ENCODE assay signal across 11 mouse cellular contexts in the genomic region with DNA sequence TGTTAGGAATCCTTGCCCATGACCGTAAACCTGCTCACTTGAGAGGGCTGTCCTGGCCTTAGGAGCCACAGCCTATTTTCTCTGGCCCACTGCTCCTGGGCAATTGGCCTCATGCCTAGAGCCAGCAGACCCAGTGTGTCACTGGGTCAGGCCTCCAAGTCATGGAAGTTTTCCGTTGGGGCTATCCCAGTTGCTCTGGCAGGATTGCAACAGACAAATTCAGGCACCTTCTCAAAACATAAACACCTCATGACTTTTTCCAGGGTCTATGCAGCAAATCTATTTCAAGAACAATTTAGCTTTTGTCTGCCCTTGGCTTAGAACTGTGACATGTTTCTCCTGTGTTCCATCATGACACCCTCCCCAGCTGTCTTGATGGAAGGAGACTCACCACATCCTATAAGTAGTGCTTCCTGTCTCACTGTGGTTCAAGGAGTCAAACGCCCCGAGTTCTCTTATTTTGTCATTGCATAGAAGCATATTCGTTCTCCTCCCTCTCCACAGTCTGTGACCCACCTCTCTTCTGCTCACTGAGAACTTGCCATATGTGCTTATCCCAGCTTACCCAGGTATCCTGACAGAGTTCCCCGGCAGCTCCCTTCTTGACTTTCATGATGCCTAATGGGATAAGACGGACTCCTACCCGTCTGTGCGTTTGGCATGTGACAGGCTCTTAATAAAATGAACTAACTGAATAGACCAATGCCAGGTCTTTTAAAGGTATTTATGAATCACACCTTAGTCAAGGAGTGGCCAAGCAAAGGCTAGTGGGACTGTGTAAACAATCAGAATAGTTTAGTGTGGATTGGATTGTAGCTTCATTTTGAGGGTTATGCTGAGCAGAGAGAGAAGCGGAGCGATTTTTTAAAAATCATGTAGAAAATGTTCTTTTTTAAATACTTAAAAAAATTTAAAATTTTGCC.
DNase-seq lines count a peak whose midpoint lies in the region; ATAC-seq and TF ChIP-seq lines count a peak whose summit lies in the region.
"Had no signal": no experiment of that assay in that cellular context is flagged by ENCODE, and none has a peak within 500 bp of the region (broad histone marks: within the 10 kb centered on the region; RNA-seq: fewer than 3 reads in every experiment).

No protein-coding gene starts in this region.

- DNase-seq in CD4-positive, CD25-positive, alpha-beta regulatory T cell, adult 2 months (ENCODE audit: low read depth, low spot score): peak; percentile 27
- DNase-seq in adipocyte (ENCODE audit: low spot score): peak; percentile 66
- DNase-seq in splenic B cell, adult 2 months (ENCODE audit: low read depth, low spot score): peak; percentile 24
- DNase-seq in left cerebral cortex, postnatal 4 days: no peak
- DNase-seq in cerebellum, adult 11-12 months: no peak
- DNase-seq in right cerebral cortex, adult 18-20 months: no peak
- DNase-seq: gastrocnemius, postnatal 10 days; layer of hippocampus, postnatal 36 days; lung, postnatal 4 days had no signal

- H3K36me3 ChIP-seq in intestine, embryonic 16.5 days (ENCODE audit: control insufficient read depth, insufficient read depth, low read length): no peaks in the 10 kb centered on the region
- H3K36me3 ChIP-seq in intestine, postnatal 0 days (ENCODE audit: control insufficient read depth, insufficient read depth): no peaks in the 10 kb centered on the region
- no peaks in the 10 kb centered on the region for H3K36me3 ChIP-seq in splenic B cell, adult 2 months (ENCODE audit: control insufficient read depth, insufficient read depth, low read length, poor library complexity, severe bottlenecking)

- TF ChIP-seq CTCF in intestine, postnatal 0 days (IDR thresholded peaks at IDR 0.05; ENCODE audit: low read depth): no peak

- H3K27me3 ChIP-seq in intestine, embryonic 16.5 days (replicated peaks; ENCODE audit: control insufficient read depth, insufficient read depth, low read length): no peaks in the 10 kb centered on the region
- H3K27me3 ChIP-seq in intestine, postnatal 0 days (replicated peaks; ENCODE audit: control insufficient read depth, insufficient read depth, low read length): no peaks in the 10 kb centered on the region
- H3K27me3 ChIP-seq in splenic B cell, adult 2 months (ENCODE audit: control insufficient read depth, insufficient read depth, low read length, poor library complexity, severe bottlenecking): no peaks in the 10 kb centered on the region

- H3K9me3 ChIP-seq in intestine, embryonic 16.5 days (ENCODE audit: control insufficient read depth, low read length): no peaks in the 10 kb centered on the region
- no peaks in the 10 kb centered on the region for H3K9me3 ChIP-seq in intestine, postnatal 0 days (ENCODE audit: control insufficient read depth)

- no peak overlapping the region for H3K4me3 ChIP-seq in intestine, embryonic 16.5 days (ENCODE audit: low read length)
- no peak overlapping the region for H3K4me3 ChIP-seq in intestine, postnatal 0 days (ENCODE audit: low read depth, low read length)

- H3K4me1 ChIP-seq in intestine, embryonic 16.5 days (ENCODE audit: control insufficient read depth, insufficient read depth, low read length): no peaks in the 10 kb centered on the region
- H3K4me1 ChIP-seq in intestine, postnatal 0 days (replicated peaks; ENCODE audit: control insufficient read depth, insufficient read depth, low read length): no peaks in the 10 kb centered on the region

- intact Hi-C loops in left cerebral cortex, postnatal 4 days (cut with DNase I): no loop called here

- ATAC-seq in intestine, embryonic 16.5 days: 0 out of 2 replicates have a peak, but pooled peaks have one; percentile 14
- ATAC-seq in intestine, postnatal 0 days: no peak

- WGBS in intestine, embryonic 16.5 days: 70% methylated on average over 11 of the region's 11 CpGs
- WGBS in intestine, postnatal 0 days: 65% methylated on average over 11 of the region's 11 CpGs

- H3K9ac ChIP-seq in intestine, embryonic 16.5 days (ENCODE audit: low read depth, low read length): no peak overlapping the region
- no peak overlapping the region for H3K9ac ChIP-seq in intestine, postnatal 0 days (ENCODE audit: low read depth, low read length)

- no peak overlapping the region for H3K27ac ChIP-seq in intestine, embryonic 16.5 days (ENCODE audit: low read length)
- H3K27ac ChIP-seq in intestine, postnatal 0 days (ENCODE audit: low read depth, low read length): no peak overlapping the region

- no peak overlapping the region for H3K4me2 ChIP-seq in intestine, embryonic 16.5 days (ENCODE audit: low read depth, low read length)
- H3K4me2 ChIP-seq in intestine, postnatal 0 days (replicated peaks; ENCODE audit: low read depth): no peak overlapping the region

Comparison
In these comparisons a context has a peak if more than half of its experiments do, and no peak if none do; other contexts are left out.
1. DNase-seq: peak in CD4-positive, CD25-positive, alpha-beta regulatory T cell, adult 2 months (single experiment), adipocyte (single experiment) and splenic B cell, adult 2 months (single experiment); none in left cerebral cortex, postnatal 4 days (single experiment), cerebellum, adult 11-12 months (single experiment) and right cerebral cortex, adult 18-20 months (single experiment).